Mouse (Mus musculus) Patski (cell line): ENCODE data around the gene Cd37. TPM values are rescaled to one million over a fixed set of nuclear protein-coding genes. Genes with fewer than 3 reads are reported as not detected.
A peak's percentile ranks its signal among the peaks of the same experiment; 100 is the strongest.

Experiments used
- ATAC-seq: fragments of 100-300 bp; one replicate; pipeline ENCODE4 v1.8.0; 2021
- CTCF ChIA-PET: fragments of 350-600 bp; sonication (Branson Sonifier 250); formaldehyde crosslinking; loops from one replicate; lab custom pipeline; 2022; ENCODE audit warnings: inconsistent platforms; lab: Charles Lee
- POLR2A ChIA-PET: fragments of 350-600 bp; sonication (Branson Sonifier 250); formaldehyde crosslinking; loops from one replicate; lab custom pipeline; 2022; ENCODE audit warnings: antibody characterized with exemption, inconsistent platforms; lab: Charles Lee
- DNase-seq: peaks from one replicate; pipeline ENCODE4 v3.0.0-alpha.2; 2011; ENCODE audit warnings: low read depth, low spot score
- H3K27me3 ChIP-seq: fragments of 371-371 bp; one replicate; pipeline ENCODE4 v1.5.1; 2021
- CTCF ChIP-seq: fragments of 100-300 bp; IDR thresholded peaks from one replicate; pipeline ENCODE4 v1.5.1; 2021
- in situ Hi-C: fragments of 300-500 bp; cut with MboI; formaldehyde crosslinking; loops from 3 replicates; pipeline ENCODE4 v1.11.1; 2018; ENCODE audit warnings: low pct_unique_long_range_greater_than_20kb, mixed read lengths
- polyA plus RNA-seq: library from polyadenylated mRNA; unstranded; gene quantifications from one replicate; pipeline ENCODE4 v1.2.3, GENCODE M21; 2021

The Cd37 gene
- polyA plus RNA-seq: 0.81 TPM

- peaks cover 4% of the 10 kb centered on the region for H3K27me3 ChIP-seq
- in situ Hi-C loops: no loop called here
- POLR2A ChIA-PET: no interaction called here
- no peak for ATAC-seq
- no peak for TF ChIP-seq CTCF
- CTCF ChIA-PET: no interaction called here
- DNase-seq: no peak
These were observed at the start of gene Cd37 for GRCm38 (mm10) chr7:45238723-45239496. Cd37 (minus strand) TSS chr7:45239115.

GRCm38 (mm10) chr7:45286486-45286885 is 47.6 kb upstream of the Cd37 start:
- in situ Hi-C loops: no loop called here
- DNase-seq (no peak), ATAC-seq (no peak)
- POLR2A ChIA-PET: no interaction called here
- TF ChIP-seq CTCF: no peak
- H3K27me3 ChIP-seq: peaks cover 34% of the 10 kb centered on the region
- CTCF ChIA-PET: no interaction called here

- TF ChIP-seq CTCF: peak; percentile 100
- POLR2A ChIA-PET: interaction anchor here (0.5 kb wide), 1 partner anchor 137 kb away, joined by 3 read pairs; no protein-coding TSS in a partner anchor
- in situ Hi-C loops: no loop called here
- DNase-seq (no peak), ATAC-seq (peak; percentile 70)
- peaks cover 28% of the 10 kb centered on the region for H3K27me3 ChIP-seq
- CTCF ChIA-PET: interaction anchor here (0.7 to 2.9 kb wide), 16 partner anchors 10 to 127 kb away, joined by 3 to 21 read pairs (median 4); partner anchors contain the start of genes Kcna7 and Ppfia3
These were observed 38.3 kb upstream of the Cd37 start, which contains the start of gene Slc6a21 for GRCm38 (mm10) chr7:45277136-45277760. Slc6a21 (plus strand) TSS chr7:45277513.

GRCm38 (mm10) chr7:45273672-45274071 is 34.8 kb upstream of the Cd37 start:
- POLR2A ChIA-PET: no interaction called here
- no peak for TF ChIP-seq CTCF
- peaks cover 28% of the 10 kb centered on the region for H3K27me3 ChIP-seq

GRCm38 (mm10) chr7:45272786-45273412 is 34.0 kb upstream of the Cd37 start:
- ChIA-PET CTCF (no interaction called here), POLR2A (no interaction called here)
- peaks cover 35% of the 10 kb centered on the region for H3K27me3 ChIP-seq
- ATAC-seq: no peak
- no peak for TF ChIP-seq CTCF
- in situ Hi-C loops: no loop called here
- DNase-seq: no peak

More at GRCm38 (mm10) chr7:45273672-45274071, 34.8 kb upstream of the Cd37 start:
- DNase-seq: no peak
- ATAC-seq: no peak
- in situ Hi-C loops: no loop called here
- CTCF ChIA-PET: no interaction called here

- DNase-seq (no peak), ATAC-seq (no peak)
- in situ Hi-C loops: no loop called here
- no peak for TF ChIP-seq CTCF
- peaks cover 47% of the 10 kb centered on the region for H3K27me3 ChIP-seq
- CTCF ChIA-PET: no interaction called here
- POLR2A ChIA-PET: interaction anchor here (1.3 kb wide), 1 partner anchor 9 kb away, joined by 3 read pairs; no protein-coding TSS in a partner anchor
These were observed 26.6 kb upstream of the Cd37 start for GRCm38 (mm10) chr7:45265518-45265917.

- peaks cover 53% of the 10 kb centered on the region for H3K27me3 ChIP-seq
- DNase-seq (no peak), ATAC-seq (no peak)
- in situ Hi-C loops: no loop called here
- POLR2A ChIA-PET: interaction anchor here (0.6 kb wide), 1 partner anchor 131 kb away, joined by 3 read pairs; the partner anchor contains the start of gene Snrnp70
- TF ChIP-seq CTCF: no peak
- CTCF ChIA-PET: no interaction called here
These were observed 25.4 kb upstream of the Cd37 start for GRCm38 (mm10) chr7:45264348-45264747.

GRCm38 (mm10) chr7:45263006-45263607 is 24.2 kb upstream of the Cd37 start:
- POLR2A ChIA-PET: no interaction called here
- no peak for DNase-seq
- peaks cover 43% of the 10 kb centered on the region for H3K27me3 ChIP-seq
- TF ChIP-seq CTCF: no peak
- CTCF ChIA-PET: interaction anchor here (2.4 kb wide), 1 partner anchor 14 kb away, joined by 10 read pairs; the partner anchor contains the start of gene Slc6a21
- in situ Hi-C loops: no loop called here
- no peak for ATAC-seq

- H3K27me3 ChIP-seq: peaks cover 37% of the 10 kb centered on the region
- in situ Hi-C loops: no loop called here
- no peak for ATAC-seq
- ChIA-PET POLR2A (no interaction called here), CTCF (interaction anchor here (2.4 kb wide), 1 partner anchor 15 kb away, joined by 10 read pairs; the partner anchor contains the start of gene Slc6a21)
- no peak for DNase-seq
- no peak for TF ChIP-seq CTCF
These were observed 23.4 kb upstream of the Cd37 start for GRCm38 (mm10) chr7:45262266-45262665.

- peaks cover 28% of the 10 kb centered on the region for H3K27me3 ChIP-seq
- in situ Hi-C loops: no loop called here
- ATAC-seq: no peak
These were observed 20.4 kb upstream of the Cd37 start for GRCm38 (mm10) chr7:45259281-45259680.

More at GRCm38 (mm10) chr7:45259281-45259680, 20.4 kb upstream of the Cd37 start:
- CTCF ChIA-PET: no interaction called here
- DNase-seq: no peak
- no peak for TF ChIP-seq CTCF
- POLR2A ChIA-PET: no interaction called here
